Mouse (Mus musculus) cerebellum, adult 9-10 months (tissue): ENCODE measurements around the gene Fuk.
"Not testable (repeated sequence)": the region's sequence is repeated elsewhere in the genome, so short reads cannot be mapped to it uniquely, and the experiment has no call there.

Source experiments
- DNase-seq: peaks from one replicate; pipeline ENCODE4 v3.0.0; 2022

Fuk gene

GRCm38 (mm10) chr8:110901839-110902578, at the start of gene Fuk:
TSS of gene Fuk (minus strand) at chr8:110902488.
- DNase-seq, result peak; percentile 87

GRCm38 (mm10) chr8:110950065-110950484, 47.8 kb upstream of the Fuk start:
- no peak for DNase-seq

- DNase-seq, result no peak
These were observed 43.4 kb upstream of the Fuk start for GRCm38 (mm10) chr8:110945716-110946115.

GRCm38 (mm10) chr8:110944276-110944876, 42.1 kb upstream of the Fuk start:
- no peak for DNase-seq

- peak; percentile 89 for DNase-seq
These were observed 39.2 kb upstream of the Fuk start for GRCm38 (mm10) chr8:110941453-110941948.

GRCm38 (mm10) chr8:110940682-110941452, 38.6 kb upstream of the Fuk start:
- peak; percentile 94 for DNase-seq

- DNase-seq, result peak; percentile 90
These were observed 36.7 kb upstream of the Fuk start for GRCm38 (mm10) chr8:110938882-110939589.

GRCm38 (mm10) chr8:110936217-110936616, 33.9 kb upstream of the Fuk start:
- peak; percentile 78 for DNase-seq

- DNase-seq, result no peak
These were observed 31.0 kb upstream of the Fuk start for GRCm38 (mm10) chr8:110933272-110933671.

GRCm38 (mm10) chr8:110932444-110932843, 30.2 kb upstream of the Fuk start:
- no peak for DNase-seq

GRCm38 (mm10) chr8:110931176-110931939, 29.1 kb upstream of the Fuk start:
- peak; percentile 91 for DNase-seq

GRCm38 (mm10) chr8:110929672-110930071, 27.4 kb upstream of the Fuk start:
- not testable (repeated sequence) for DNase-seq

GRCm38 (mm10) chr8:110929066-110929465, 26.8 kb upstream of the Fuk start:
- DNase-seq, result peak; percentile 36

GRCm38 (mm10) chr8:110928435-110928834, 26.1 kb upstream of the Fuk start:
- no peak for DNase-seq

GRCm38 (mm10) chr8:110926690-110927089, 24.4 kb upstream of the Fuk start:
- DNase-seq, result no peak

GRCm38 (mm10) chr8:110925691-110926140, 23.4 kb upstream of the Fuk start:
- DNase-seq, result no peak

GRCm38 (mm10) chr8:110921492-110922230, 19.4 kb upstream of the Fuk start:
- no peak for DNase-seq

GRCm38 (mm10) chr8:110920773-110921277, 18.5 kb upstream of the Fuk start:
- DNase-seq, result no peak

- peak; percentile 76 for DNase-seq
These were observed 17.9 kb upstream of the Fuk start for GRCm38 (mm10) chr8:110920032-110920772.

GRCm38 (mm10) chr8:110919341-110920031, 17.2 kb upstream of the Fuk start, which contains the start of gene St3gal2:
TSS of gene St3gal2 (plus strand) at chr8:110919922.
- peak; percentile 96 for DNase-seq
